Mouse (Mus musculus) forebrain, embryonic 11.5 days (tissue): ENCODE measurements around the gene Agap1. TPM values are rescaled to one million over a fixed set of nuclear protein-coding genes. Genes with fewer than 3 reads are reported as not detected.

ENCODE experiments used
- ATAC-seq: fragments of 200-750 bp; cut with Nextera tagmentation; replicated peaks from 2 replicates; pipeline ENCODE4 v1.8.0; 2017; ENCODE audit warnings: moderate TSS enrichment; ENCODE audit not compliant: low FRiP score
- DNase-seq: peaks from one replicate; pipeline ENCODE4 v3.0.0-alpha.2; 2017; ENCODE audit warnings: low spot score
- H3K27ac ChIP-seq: fragments of 300-500 bp; sonication (generic); 2 replicates; pipeline ENCODE4 v1.5.1; 2014; ENCODE audit warnings: low read depth, low read length
- H3K27me3 ChIP-seq: fragments of 300-500 bp; sonication (generic); 2 replicates; pipeline ENCODE4 v1.6.1; 2014; ENCODE audit warnings: mild to moderate bottlenecking, low read length, mixed read lengths; ENCODE audit not compliant: control insufficient read depth, insufficient read depth
- H3K36me3 ChIP-seq: fragments of 300-500 bp; sonication (generic); 2 replicates; pipeline ENCODE4 v1.6.1; 2014; ENCODE audit warnings: mild to moderate bottlenecking, low read length, moderate library complexity, mixed read lengths; ENCODE audit not compliant: control insufficient read depth, insufficient read depth
- H3K4me1 ChIP-seq: fragments of 300-500 bp; sonication (generic); replicated peaks from 2 replicates; pipeline ENCODE4 v1.6.1; 2014; ENCODE audit warnings: low read length, mixed read lengths; ENCODE audit not compliant: control insufficient read depth, insufficient read depth
- H3K4me2 ChIP-seq: fragments of 300-500 bp; sonication (generic); 2 replicates; pipeline ENCODE4 v1.6.1; 2014; ENCODE audit warnings: low read depth, mild to moderate bottlenecking, low read length, moderate library complexity, mixed read lengths; ENCODE audit not compliant: severe bottlenecking
- H3K4me3 ChIP-seq: fragments of 300-500 bp; sonication (generic); 2 replicates; pipeline ENCODE4 v1.5.1; 2014; ENCODE audit warnings: low read depth, low read length
- H3K9ac ChIP-seq: fragments of 300-500 bp; sonication (generic); 2 replicates; pipeline ENCODE4 v1.6.1; 2014; ENCODE audit warnings: low read length
- H3K9me3 ChIP-seq: fragments of 300-500 bp; sonication (generic); 2 replicates; pipeline ENCODE4 v1.6.1; 2016; ENCODE audit warnings: low read length, mixed read lengths; ENCODE audit not compliant: control insufficient read depth
- WGBS: fragments of 180-500 bp; shearing (Covaris S2); extraction: QIAGEN DNeasy Blood & Tissue Kit; methylation state at CpG from one replicate; pipeline ENCODE4 v1.1.7; 2014; 5-methylcytosine and 5-hydroxymethylcytosine counted together
- polyA plus RNA-seq: library from polyadenylated mRNA; unstranded; fragments of >200 nt; fragmentation: Nextera tagmentation; extraction: Ambion mirVana; gene quantifications from 2 replicates; pipeline ENCODE4 v1.2.1, GENCODE M21; 2014

Gene Agap1
- polyA plus RNA-seq, 1 experiment from 2014 or later, result 36.1 TPM

GRCm38 (mm10) chr1:89634055-89634454, 179.4 kb downstream of the Agap1 start:
- no peaks in the 10 kb centered on the region for H3K9me3 ChIP-seq
- peaks cover 4% of the 10 kb centered on the region; the same call in 1 of the 2 replicates for H3K36me3 ChIP-seq
- no peak overlapping the region for H3K9ac ChIP-seq
- no peak for ATAC-seq
- WGBS, result 72% methylated on average over 14 of the region's 14 CpGs
- no peaks in the 10 kb centered on the region for H3K27me3 ChIP-seq
- no peak overlapping the region for H3K27ac ChIP-seq
- DNase-seq, result no peak
- no peaks in the 10 kb centered on the region for H3K4me1 ChIP-seq
- H3K4me3 ChIP-seq, result no peak overlapping the region
- no peak overlapping the region for H3K4me2 ChIP-seq

- H3K4me2 ChIP-seq, result no peak overlapping the region
- H3K36me3 ChIP-seq, result peaks cover 4% of the 10 kb centered on the region; the same call in 1 of the 2 replicates
- no peaks in the 10 kb centered on the region for H3K27me3 ChIP-seq
- H3K4me1 ChIP-seq, result no peaks in the 10 kb centered on the region
- no peak overlapping the region for H3K9ac ChIP-seq
- no peak overlapping the region for H3K27ac ChIP-seq
- no peak overlapping the region for H3K4me3 ChIP-seq
- H3K9me3 ChIP-seq, result no peaks in the 10 kb centered on the region
- DNase-seq (no peak), ATAC-seq (no peak)
- WGBS, result 95% methylated on average over 2 of the region's 2 CpGs
Observed at GRCm38 (mm10) chr1:89635131-89635530, 180.5 kb downstream of the Agap1 start.

- DNase-seq, result no peak
- Histone ChIP-seq H3K27ac (no peak overlapping the region), H3K9me3 (no peaks in the 10 kb centered on the region)
Observed at GRCm38 (mm10) chr1:89637670-89638069, 183.1 kb downstream of the Agap1 start.

GRCm38 (mm10) chr1:89643445-89644100, 189.0 kb downstream of the Agap1 start:
- no peak for ATAC-seq

More at GRCm38 (mm10) chr1:89637670-89638069, 183.1 kb downstream of the Agap1 start:
- whole genome bisulfite sequencing, result 96% methylated on average over 4 of the region's 4 CpGs
- H3K27me3 ChIP-seq, result no peaks in the 10 kb centered on the region
- peaks cover 4% of the 10 kb centered on the region; the same call in 1 of the 2 replicates for H3K36me3 ChIP-seq
- H3K9ac ChIP-seq, result no peak overlapping the region
- no peaks in the 10 kb centered on the region for H3K4me1 ChIP-seq
- ATAC-seq, result no peak
- H3K4me3 ChIP-seq, result no peak overlapping the region
- H3K4me2 ChIP-seq, result no peak overlapping the region

GRCm38 (mm10) chr1:89644120-89644519, 189.5 kb downstream of the Agap1 start:
- Histone ChIP-seq H3K27me3 (no peaks in the 10 kb centered on the region; the same call in 1 of the 2 replicates), H3K9me3 (no peaks in the 10 kb centered on the region), H3K27ac (no peak overlapping the region), H3K9ac (no peak overlapping the region), H3K36me3 (no peaks in the 10 kb centered on the region), H3K4me1 (no peaks in the 10 kb centered on the region), H3K4me2 (no peak overlapping the region), H3K4me3 (no peak overlapping the region)
- DNase-seq (no peak), ATAC-seq (no peak)
- WGBS, result 80% methylated on average over 11 of the region's 11 CpGs

More at GRCm38 (mm10) chr1:89643445-89644100, 189.0 kb downstream of the Agap1 start:
- Histone ChIP-seq H3K27me3 (no peaks in the 10 kb centered on the region; the same call in 1 of the 2 replicates), H3K4me2 (no peak overlapping the region), H3K9me3 (no peaks in the 10 kb centered on the region), H3K4me1 (no peaks in the 10 kb centered on the region), H3K4me3 (no peak overlapping the region), H3K27ac (no peak overlapping the region), H3K9ac (no peak overlapping the region), H3K36me3 (peaks cover under 1% of the 10 kb centered on the region; the same call in 1 of the 2 replicates)
- WGBS, result 78% methylated on average over 8 of the region's 8 CpGs
- DNase-seq, result no peak

GRCm38 (mm10) chr1:89646326-89647018, 191.9 kb downstream of the Agap1 start:
- peak; percentile 77 for DNase-seq
- ATAC-seq, result no peak
- H3K4me3 ChIP-seq, result no peak overlapping the region
- no peaks in the 10 kb centered on the region for H3K4me1 ChIP-seq
- no peaks in the 10 kb centered on the region; the same call in 1 of the 2 replicates for H3K27me3 ChIP-seq
- H3K9ac ChIP-seq, result no peak overlapping the region
- no peaks in the 10 kb centered on the region for H3K9me3 ChIP-seq
- no peak overlapping the region for H3K27ac ChIP-seq
- WGBS, result 27% methylated on average over 4 of the region's 4 CpGs
- no peak overlapping the region for H3K4me2 ChIP-seq
- no peaks in the 10 kb centered on the region for H3K36me3 ChIP-seq

GRCm38 (mm10) chr1:89647505-89647904, 192.9 kb downstream of the Agap1 start:
- Histone ChIP-seq H3K27ac (no peak overlapping the region), H3K9me3 (no peaks in the 10 kb centered on the region), H3K27me3 (no peaks in the 10 kb centered on the region; the same call in 1 of the 2 replicates), H3K4me3 (no peak overlapping the region), H3K4me1 (no peaks in the 10 kb centered on the region), H3K9ac (no peak overlapping the region), H3K4me2 (no peak overlapping the region), H3K36me3 (no peaks in the 10 kb centered on the region)
- ATAC-seq (no peak), DNase-seq (no peak)
- 90% methylated on average over 8 of the region's 8 CpGs for WGBS

- no peak overlapping the region for H3K4me2 ChIP-seq
- WGBS, result 87% methylated on average over 7 of the region's 7 CpGs
- no peaks in the 10 kb centered on the region for H3K27me3 ChIP-seq
- no peak for DNase-seq
- H3K27ac ChIP-seq, result no peak overlapping the region
- H3K9me3 ChIP-seq, result no peaks in the 10 kb centered on the region
- ATAC-seq, result no peak
- H3K36me3 ChIP-seq, result no peaks in the 10 kb centered on the region
- no peak overlapping the region for H3K4me3 ChIP-seq
- H3K9ac ChIP-seq, result no peak overlapping the region
- H3K4me1 ChIP-seq, result no peaks in the 10 kb centered on the region
Observed at GRCm38 (mm10) chr1:89650557-89650956, 196.0 kb downstream of the Agap1 start.
